Mouse (Mus musculus) kidney, adult 8-10 months (tissue): Measurements from ENCODE around the gene Adgrl4.

Source experiments
- DNase-seq, 2 experiments: peaks; one replicate each; pipeline ENCODE4 v3.0.0; 2022

Gene Adgrl4

GRCm38 (mm10) chr3:151437693-151438092 lies at the start of gene Adgrl4:
TSS of gene Adgrl4 (plus strand) at chr3:151437887.
- DNase-seq = peak; percentile 39 to 61

- peak in 1 of 2 experiments; percentile 3 for DNase-seq
Observed at GRCm38 (mm10) chr3:151390912-151391311, 46.8 kb upstream of the Adgrl4 start.

- no peak for DNase-seq
Observed at GRCm38 (mm10) chr3:151392891-151393290, 44.8 kb upstream of the Adgrl4 start.

GRCm38 (mm10) chr3:151393330-151393729 lies 44.4 kb upstream of the Adgrl4 start:
- DNase-seq = no peak

- no peak for DNase-seq
Observed at GRCm38 (mm10) chr3:151399270-151399669, 38.4 kb upstream of the Adgrl4 start.

GRCm38 (mm10) chr3:151411031-151411430 lies 26.7 kb upstream of the Adgrl4 start:
- DNase-seq = no peak

- no peak for DNase-seq
Observed at GRCm38 (mm10) chr3:151411488-151411887, 26.2 kb upstream of the Adgrl4 start.

- no peak for DNase-seq
Observed at GRCm38 (mm10) chr3:151416931-151417330, 20.8 kb upstream of the Adgrl4 start.

- peak in 1 of 2 experiments; percentile 18 for DNase-seq
Observed at GRCm38 (mm10) chr3:151417688-151418572, 19.8 kb upstream of the Adgrl4 start.

GRCm38 (mm10) chr3:151424326-151425207 lies 13.1 kb upstream of the Adgrl4 start:
- DNase-seq = peak; percentile 13 to 66

- no peak for DNase-seq
Observed at GRCm38 (mm10) chr3:151430106-151430505, 7.6 kb upstream of the Adgrl4 start.

GRCm38 (mm10) chr3:151431507-151431906 lies 6.2 kb upstream of the Adgrl4 start:
- DNase-seq = no peak

- DNase-seq = no peak
Observed at GRCm38 (mm10) chr3:151438364-151438763, 677 bp downstream of the Adgrl4 start.

- DNase-seq = no peak
Observed at GRCm38 (mm10) chr3:151439976-151440375, 2.3 kb downstream of the Adgrl4 start.

- DNase-seq = no peak
Observed at GRCm38 (mm10) chr3:151442026-151442425, 4.3 kb downstream of the Adgrl4 start.

GRCm38 (mm10) chr3:151443486-151443885 lies 5.8 kb downstream of the Adgrl4 start:
- DNase-seq = peak in 1 of 2 experiments; percentile 4

- DNase-seq = no peak
Observed at GRCm38 (mm10) chr3:151444284-151444683, 6.6 kb downstream of the Adgrl4 start.

- DNase-seq = no peak
Observed at GRCm38 (mm10) chr3:151445936-151446335, 8.2 kb downstream of the Adgrl4 start.

- no peak for DNase-seq
Observed at GRCm38 (mm10) chr3:151454985-151455701, 17.5 kb downstream of the Adgrl4 start.

- no peak for DNase-seq
Observed at GRCm38 (mm10) chr3:151459430-151460190, 21.9 kb downstream of the Adgrl4 start.

- DNase-seq = no peak
Observed at GRCm38 (mm10) chr3:151465215-151465614, 27.5 kb downstream of the Adgrl4 start.

- DNase-seq = no peak
Observed at GRCm38 (mm10) chr3:151488853-151489252, 51.2 kb downstream of the Adgrl4 start.
